Mouse (Mus musculus): ENCODE results near the gene Lmod3.

DNA sequence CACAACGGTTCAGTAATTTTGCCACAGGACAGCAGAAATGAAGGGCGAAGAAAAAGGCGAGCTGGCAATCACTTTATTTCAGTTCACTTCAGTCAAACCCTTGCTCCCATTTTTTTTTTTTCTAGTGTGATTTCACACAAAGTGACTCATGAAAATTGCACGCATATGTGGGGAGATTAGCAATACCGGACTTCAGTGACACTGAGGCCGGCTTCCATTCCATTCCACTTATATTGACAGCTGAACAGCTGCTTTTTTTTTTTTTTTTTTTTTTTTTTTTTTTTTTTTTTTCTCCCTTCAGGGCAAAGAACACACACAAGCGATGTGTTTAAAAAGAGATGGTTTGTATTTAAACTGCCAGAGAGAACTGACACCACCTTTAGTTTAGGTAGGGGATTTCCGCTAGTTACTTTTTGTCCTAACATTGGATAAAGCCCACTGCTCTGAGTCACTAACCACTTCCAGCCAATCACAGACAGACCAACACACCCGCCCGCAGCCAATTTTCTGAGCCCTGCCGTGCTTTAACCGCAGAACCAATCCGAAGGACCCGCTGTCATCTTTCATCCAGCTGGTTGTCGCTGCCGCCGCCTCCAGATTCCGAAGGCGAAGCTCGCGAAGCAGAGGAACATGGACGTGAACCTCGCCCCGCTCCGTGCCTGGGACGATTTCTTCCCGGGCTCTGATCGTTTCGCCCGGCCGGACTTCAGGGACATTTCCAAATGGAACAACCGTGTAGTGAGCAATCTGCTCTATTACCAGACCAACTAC is 42.2 kb downstream of the Lmod3 start, which contains the start of gene Arl6ip5:
- TF ChIP-seq CTCF (IDR thresholded peaks at IDR 0.05; ENCODE audit: low read depth, low read length) (no peak), POLR2A (IDR thresholded peaks at IDR 0.05; ENCODE audit: insufficient read depth, low read length) (peak; percentile 12), EP300 (IDR thresholded peaks at IDR 0.05; ENCODE audit: insufficient read depth, low read depth, low read length) (no peak)

Measured in ES-Bruce4 (cell line).